In genomic region chr14:61760176-61760575, GRCm38 (mm10) we compare ENCODE assay signal across 6 mouse cellular contexts.
DNase-seq lines count a peak whose midpoint lies in the region.

No protein-coding gene starts in this region.

- peak; percentile 42 for DNase-seq in heart, adult 11 months
- peak; percentile 47 for DNase-seq in kidney, adult 18-20 months
- DNase-seq in kidney, adult 8-10 months = peak; percentile 74 to 77
- DNase-seq in kidney, postnatal 10 days = peak; percentile 26
- DNase-seq in kidney, postnatal 25 days = peak; percentile 56 to 79
- peak; percentile 18 for DNase-seq in large intestine, adult 2 months (ENCODE audit: low read depth, low spot score)

- 38% methylated on average over 12 of the region's 12 CpGs for WGBS in large intestine, adult 2 months

Comparison
In these comparisons a context has a peak if more than half of its experiments do, and no peak if none do; other contexts are left out.
1. Peak in every context shown above with its lines: DNase-seq.
2. DNase-seq: peak in every context shown above with its lines; median percentile 76 in kidney, adult 8-10 months; 68 in kidney, postnatal 25 days; 47 in kidney, adult 18-20 months; 42 in heart, adult 11 months; 26 in kidney, postnatal 10 days; 18 in large intestine, adult 2 months.